Mouse (Mus musculus) CH12.LX (cell line): ENCODE measurements at regions not wholly inside any gene's neighbourhood (a gene's known extent, or its start where the extent isn't known, plus 50 kb on each side); places are given as distances from the start of the nearest gene placed in this dataset.
A peak's percentile ranks its signal among the peaks of the same experiment; 100 is the strongest.

Experiments
- DNase-seq: peaks from one replicate; pipeline ENCODE4 v3.0.0-alpha.2; 2013; ENCODE audit errors: extremely low read depth
- H3K27ac ChIP-seq: 2 replicates; pipeline ENCODE4 v1.5.1; 2012; ENCODE audit warnings: low read depth, mild to moderate bottlenecking, control low read depth, moderate library complexity; ENCODE audit not compliant: insufficient read depth
- H3K27me3 ChIP-seq: replicated peaks from 2 replicates; pipeline ENCODE3; 2012; ENCODE audit warnings: inconsistent platforms
- H3K36me3 ChIP-seq, 2 experiments: replicated peaks in 1 of 2; 2 replicates each; pipeline versions ENCODE3 to v1.6.1; 2012; ENCODE audit warnings: inconsistent platforms in 1 of 2, low read length in 1 of 2, mild to moderate bottlenecking in 1 of 2, mixed read lengths in 1 of 2, moderate library complexity in 1 of 2; ENCODE audit not compliant: control insufficient read depth in 1 of 2, insufficient read depth in 1 of 2
- H3K4me1 ChIP-seq, 2 experiments: 2 replicates each; pipeline ENCODE4 v1.6.1; 2012; ENCODE audit warnings: inconsistent platforms in 1 of 2, moderate library complexity in 1 of 2; ENCODE audit not compliant: insufficient read depth in 2 of 2, control insufficient read depth in 1 of 2
- H3K4me2 ChIP-seq: 2 replicates; pipeline ENCODE4 v1.6.1; 2012; ENCODE audit warnings: low read depth, mild to moderate bottlenecking, control low read depth; ENCODE audit not compliant: poor library complexity, insufficient read depth, severe bottlenecking
- H3K4me3 ChIP-seq, 3 experiments: fragments of 150-350 bp in 1 of 3; sonication (generic) in 1 of 3; replicated peaks in 1 of 3; 2 replicates each; pipeline versions ENCODE3 to v1.5.1; 2011 to 2012; ENCODE audit warnings: low read depth in 2 of 3, low read length in 2 of 3, mild to moderate bottlenecking in 2 of 3, moderate library complexity in 2 of 3, control low read depth in 1 of 3, improper control_type of control experiment in 1 of 3, inconsistent platforms in 1 of 3, mixed read lengths in 1 of 3; ENCODE audit not compliant: poor library complexity in 1 of 3
- H3K79me2 ChIP-seq: replicated peaks from 2 replicates; pipeline ENCODE4 v1.6.1; 2012; ENCODE audit warnings: mild to moderate bottlenecking, moderate library complexity; ENCODE audit not compliant: control insufficient read depth, poor library complexity, insufficient read depth, severe bottlenecking; ENCODE audit errors: extremely low read depth
- H3K9ac ChIP-seq: 2 replicates; pipeline ENCODE4 v1.6.1; 2012; ENCODE audit warnings: low read depth, mild to moderate bottlenecking, control low read depth, moderate library complexity; ENCODE audit not compliant: insufficient read depth
- H3K9me3 ChIP-seq: replicated peaks from 2 replicates; pipeline ENCODE3; 2012; ENCODE audit warnings: low read length, inconsistent platforms, mixed read lengths
- CHD1 ChIP-seq: IDR thresholded peaks from 2 replicates; pipeline ENCODE4 v1.6.1; 2012; ENCODE audit warnings: low read depth, low read length, improper control_type of control experiment, inconsistent platforms
- EP300 ChIP-seq: IDR thresholded peaks from 2 replicates; pipeline ENCODE4 v1.6.1; 2011; ENCODE audit warnings: low read length, improper control_type of control experiment
- ETS1 ChIP-seq: conservative IDR thresholded peaks from 2 replicates; pipeline ENCODE4 v1.6.1; 2012; ENCODE audit warnings: low read depth, mild to moderate bottlenecking, inconsistent platforms, low read length, improper control_type of control experiment, moderate library complexity
- IRF4 ChIP-seq: IDR thresholded peaks from 2 replicates; pipeline ENCODE4 v1.6.1; 2014; ENCODE audit warnings: low read depth, mild to moderate bottlenecking, inconsistent platforms, low read length, improper control_type of control experiment
- KAT2A ChIP-seq: IDR thresholded peaks from 2 replicates; pipeline ENCODE4 v1.6.1; 2012; ENCODE audit warnings: low read length, improper control_type of control experiment, inconsistent platforms; ENCODE audit not compliant: insufficient replicate concordance
- MAZ ChIP-seq: IDR thresholded peaks from 2 replicates; pipeline ENCODE4 v1.6.1; 2012; ENCODE audit warnings: low read depth, mild to moderate bottlenecking, inconsistent platforms, low read length, improper control_type of control experiment, moderate library complexity
- MEF2A ChIP-seq: IDR thresholded peaks from 2 replicates; pipeline ENCODE4 v1.6.1; 2014; ENCODE audit warnings: low read depth, mild to moderate bottlenecking, inconsistent platforms, low read length, improper control_type of control experiment, borderline replicate concordance
- NELFE ChIP-seq: IDR thresholded peaks from 2 replicates; pipeline ENCODE4 v1.6.1; 2011; ENCODE audit warnings: low read depth, low read length, improper control_type of control experiment
- SIN3A ChIP-seq: IDR thresholded peaks from 2 replicates; pipeline ENCODE4 v1.6.1; 2012; ENCODE audit warnings: low read length, improper control_type of control experiment, inconsistent platforms
- TCF12 ChIP-seq: IDR thresholded peaks from 2 replicates; pipeline ENCODE4 v1.6.1; 2014; ENCODE audit warnings: low read depth, mild to moderate bottlenecking, inconsistent platforms, low read length, improper control_type of control experiment
- USF1 ChIP-seq: IDR thresholded peaks from 2 replicates; pipeline ENCODE4 v1.6.1; 2014; ENCODE audit warnings: low read depth, mild to moderate bottlenecking, inconsistent platforms, low read length, improper control_type of control experiment
- USF2 ChIP-seq: conservative IDR thresholded peaks from 2 replicates; pipeline ENCODE4 v1.6.1; 2011; ENCODE audit warnings: low read depth, low read length, improper control_type of control experiment
- ZKSCAN1 ChIP-seq: IDR thresholded peaks from 2 replicates; pipeline ENCODE4 v1.6.1; 2012; ENCODE audit warnings: low read depth, inconsistent platforms, low read length, improper control_type of control experiment, borderline replicate concordance
- dilution Hi-C: fragments of 300-500 bp; cut with MboI; formaldehyde crosslinking; loops from 2 replicates; pipeline ENCODE4 v1.14.3; 2020; ENCODE audit warnings: low sequenced_read_pairs; ENCODE audit not compliant: extremely low pct_unique_long_range_greater_than_20kb, extremely low pct_ligation_motif_present
- in situ Hi-C: fragments of 300-500 bp; cut with MboI; formaldehyde crosslinking; loops from 3 replicates; pipeline ENCODE4 v1.14.3; 2019; ENCODE audit warnings: low sequenced_read_pairs, low pct_ligation_motif_present, low pct_unique_long_range_greater_than_20kb, mixed read lengths

DNA sequence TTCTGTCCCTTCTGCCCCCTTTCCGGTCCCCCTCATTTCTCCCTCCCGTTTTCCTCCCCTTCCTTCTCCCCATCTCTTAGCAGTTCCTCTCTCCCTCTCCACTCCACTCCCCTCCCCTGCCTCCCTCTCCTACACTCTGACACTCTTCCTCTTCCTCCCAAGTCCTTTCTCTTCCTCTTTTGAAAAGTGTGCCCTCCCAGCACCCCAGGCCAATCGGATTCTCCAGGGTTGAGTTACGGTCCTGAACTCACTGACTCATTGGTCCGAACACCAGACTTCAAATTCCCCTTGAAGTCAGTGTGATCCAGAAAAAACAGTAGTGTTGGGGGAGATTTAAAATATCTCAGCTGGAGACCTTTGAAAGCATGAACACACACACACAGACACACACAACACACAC lies 109.1 kb downstream of the 2410131K14Rik start:
- no peak for TF ChIP-seq EP300
- Histone ChIP-seq H3K27me3 (no peaks in the 10 kb centered on the region), H3K27ac (no peak overlapping the region), H3K4me1 (peaks cover 12 to 37% of the 10 kb centered on the region in 2 experiments), H3K4me3 (peak overlapping the region in 1 of 3 experiments; percentile 4), H3K9me3 (peaks cover 7% of the 10 kb centered on the region), H3K79me2 (no peaks in the 10 kb centered on the region), H3K36me3 (no peaks in the 10 kb centered on the region), H3K9ac (no peak overlapping the region), H3K4me2 (no peak overlapping the region)
- DNase-seq = peak; percentile 46
- in situ Hi-C loops = no loop called here
- dilution Hi-C loops = no loop called here

DNA sequence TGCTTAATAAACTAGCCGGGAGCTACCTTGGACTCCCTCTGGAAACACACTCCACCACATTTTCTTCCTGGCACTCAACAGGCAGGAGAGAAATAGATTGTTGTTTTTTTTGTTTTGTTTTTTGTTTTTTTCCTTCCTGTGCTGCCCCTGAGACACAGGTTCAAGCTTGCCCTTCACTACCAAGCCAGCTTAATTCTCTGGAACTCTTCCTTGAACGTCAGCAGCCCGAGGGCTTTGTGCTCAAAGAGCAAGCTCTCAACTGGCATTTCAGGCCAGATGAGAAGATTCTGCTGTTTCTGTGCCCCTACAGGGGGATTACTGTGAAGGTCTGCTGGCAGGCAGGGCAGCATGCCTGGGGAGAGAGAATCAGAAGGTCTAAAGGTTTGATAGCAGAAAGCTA lies 109.8 kb downstream of the 2410131K14Rik start:
- Histone ChIP-seq H3K4me3 (no peak overlapping the region), H3K4me2 (no peak overlapping the region), H3K9ac (no peak overlapping the region), H3K36me3 (no peaks in the 10 kb centered on the region), H3K27ac (no peak overlapping the region), H3K4me1 (peaks cover 14 to 43% of the 10 kb centered on the region in 2 experiments), H3K9me3 (peaks cover 7% of the 10 kb centered on the region), H3K27me3 (no peaks in the 10 kb centered on the region), H3K79me2 (no peaks in the 10 kb centered on the region)
- TF ChIP-seq ETS1 (no peak), USF1 (no peak), NELFE (no peak), MAZ (no peak), SIN3A (no peak; the same call in 1 of the 2 replicates), TCF12 (no peak), MEF2A (no peak), KAT2A (no peak), IRF4 (no peak)
- no peak for DNase-seq
- in situ Hi-C loops = no loop called here
- dilution Hi-C loops = no loop called here

DNA sequence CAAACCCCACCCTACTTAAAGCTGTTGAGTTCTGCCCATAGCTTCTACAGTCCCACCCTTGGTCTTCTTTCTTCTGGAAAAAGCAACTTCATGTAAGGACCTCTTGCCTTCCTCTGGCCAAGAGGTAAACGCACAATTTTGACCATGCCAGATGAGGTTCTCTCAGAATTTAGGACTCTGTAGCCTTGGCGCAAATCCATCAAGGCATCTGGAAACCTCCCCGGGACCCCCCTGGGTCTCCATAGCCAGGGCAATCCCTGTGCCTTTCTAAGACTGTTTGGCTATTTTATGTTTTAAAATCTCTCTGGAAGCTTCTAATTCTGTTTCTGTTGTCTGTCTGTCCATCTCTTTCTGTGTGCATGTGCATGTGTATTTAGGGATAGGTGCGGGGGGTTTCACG lies 110.3 kb downstream of the 2410131K14Rik start:
- H3K27ac ChIP-seq = no peak overlapping the region
- TF ChIP-seq USF1 (no peak), ZKSCAN1 (no peak), CHD1 (no peak), USF2 (no peak)
- dilution Hi-C loops (no loop called here), in situ Hi-C loops (no loop called here)
- no peak overlapping the region for H3K4me2 ChIP-seq
- H3K79me2 ChIP-seq = no peaks in the 10 kb centered on the region
- H3K9me3 ChIP-seq = peaks cover 7% of the 10 kb centered on the region
- H3K9ac ChIP-seq = no peak overlapping the region
- no peaks in the 10 kb centered on the region for H3K36me3 ChIP-seq
- no peak overlapping the region for H3K4me3 ChIP-seq
- no peaks in the 10 kb centered on the region for H3K27me3 ChIP-seq
- peaks cover 14 to 44% of the 10 kb centered on the region in 2 experiments for H3K4me1 ChIP-seq
- no peak for DNase-seq
